Mouse (Mus musculus): ENCODE results near the gene Blvra. TPM values are rescaled to one million over a fixed set of nuclear protein-coding genes. Genes with fewer than 3 reads are reported as not detected.
"Not testable (repeated sequence)": the region's sequence is repeated elsewhere in the genome, so short reads cannot be mapped to it uniquely, and the experiment has no call there.

Blvra gene
- total RNA-seq (2021) = 10 to 100 TPM; 20.9 to 23.3 TPM
- long read RNA-seq, transcript Blvra-201 (8 exons, 1,160 nt) = major isoform, 9 of 14 reads
- long read RNA-seq, partial matches to known transcripts = 1 of 14 reads
- long read RNA-seq, other reads (novel, unspliced or antisense) = 4 of 14 reads

GRCm38 (mm10) chr2:127070435-127070841, at the start of gene Blvra:
Gene Blvra (plus strand): TSS chr2:127070665.
- peak; percentile 79 to 90 for DNase-seq (ENCODE audit: low spot score in 2 of 2)

DNA sequence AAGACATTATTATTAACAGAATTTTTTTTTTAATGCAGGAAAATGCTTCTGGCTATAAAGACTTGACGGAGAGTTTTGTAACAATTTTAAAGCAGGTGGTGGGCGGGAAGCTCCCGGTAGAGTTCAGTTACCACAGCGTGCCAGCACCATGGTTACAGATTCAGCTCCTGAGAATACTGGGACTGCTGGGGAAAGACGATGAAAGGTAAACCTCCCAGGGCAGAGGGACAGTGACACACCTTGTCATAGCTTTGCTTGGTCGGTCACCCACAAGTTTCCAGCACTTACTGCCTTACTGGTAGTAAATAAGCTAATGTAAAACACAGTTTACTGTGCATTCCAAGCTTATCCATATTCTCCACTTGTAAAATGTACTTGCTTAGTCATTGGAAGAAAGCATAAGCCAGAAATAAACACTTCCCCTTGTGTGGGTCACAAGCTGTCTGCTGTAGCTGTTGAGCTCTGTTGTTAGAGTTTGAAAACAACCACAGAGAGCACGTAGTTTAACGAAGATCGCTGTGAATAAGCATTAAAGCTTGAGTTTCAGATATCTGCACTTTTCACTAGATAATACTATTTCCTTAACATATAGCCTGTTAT, 35.4 kb upstream of the Blvra start:
- peak; percentile 55 to 80 for DNase-seq (ENCODE audit: low spot score in 2 of 2)

DNA sequence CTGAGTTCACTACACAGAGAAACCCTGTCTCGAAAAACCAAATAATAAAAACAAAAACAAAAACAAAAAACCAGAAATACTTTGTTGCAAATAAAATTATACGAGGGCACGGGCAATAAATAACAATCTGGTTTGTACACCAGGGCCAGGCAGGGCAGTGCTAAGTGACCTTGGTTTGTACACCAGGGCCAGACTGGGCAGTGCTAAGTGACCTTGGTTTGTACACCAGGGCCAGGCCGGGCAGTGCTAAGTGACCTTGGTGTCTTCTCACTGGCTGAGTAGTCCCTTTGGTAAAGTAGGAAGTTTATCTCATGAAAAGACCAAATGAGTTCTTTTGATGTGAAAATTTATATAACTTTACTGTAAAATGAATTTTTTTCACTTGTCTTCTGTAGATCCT, 33.2 kb upstream of the Blvra start:
- DNase-seq (ENCODE audit: low spot score in 2 of 2) = no peak

- DNase-seq (ENCODE audit: low spot score in 2 of 2) = no peak
Measured at GRCm38 (mm10) chr2:127061471-127061870, 9.0 kb upstream of the Blvra start.

DNA sequence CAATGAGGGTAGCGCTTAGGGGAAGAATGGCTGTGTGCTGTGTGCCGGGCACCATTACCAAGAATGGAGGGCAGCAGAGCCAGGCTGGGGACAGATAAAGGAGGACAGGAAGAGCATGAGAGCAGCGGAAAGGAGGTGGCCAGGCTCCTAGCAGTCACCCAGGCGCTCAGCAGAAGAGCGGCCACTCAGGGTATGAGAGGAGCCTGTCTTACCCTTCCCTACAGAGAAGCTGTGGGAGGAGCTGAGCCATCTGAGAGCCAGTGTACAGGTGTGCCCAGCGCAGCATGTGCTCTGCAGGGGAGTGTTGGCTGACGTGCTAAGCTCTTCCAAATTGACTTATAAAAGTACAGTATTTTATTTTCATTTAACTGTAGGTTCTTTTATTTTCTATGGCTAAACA, 1.7 kb upstream of the Blvra start:
- no peak for DNase-seq (ENCODE audit: low spot score in 2 of 2)

DNA sequence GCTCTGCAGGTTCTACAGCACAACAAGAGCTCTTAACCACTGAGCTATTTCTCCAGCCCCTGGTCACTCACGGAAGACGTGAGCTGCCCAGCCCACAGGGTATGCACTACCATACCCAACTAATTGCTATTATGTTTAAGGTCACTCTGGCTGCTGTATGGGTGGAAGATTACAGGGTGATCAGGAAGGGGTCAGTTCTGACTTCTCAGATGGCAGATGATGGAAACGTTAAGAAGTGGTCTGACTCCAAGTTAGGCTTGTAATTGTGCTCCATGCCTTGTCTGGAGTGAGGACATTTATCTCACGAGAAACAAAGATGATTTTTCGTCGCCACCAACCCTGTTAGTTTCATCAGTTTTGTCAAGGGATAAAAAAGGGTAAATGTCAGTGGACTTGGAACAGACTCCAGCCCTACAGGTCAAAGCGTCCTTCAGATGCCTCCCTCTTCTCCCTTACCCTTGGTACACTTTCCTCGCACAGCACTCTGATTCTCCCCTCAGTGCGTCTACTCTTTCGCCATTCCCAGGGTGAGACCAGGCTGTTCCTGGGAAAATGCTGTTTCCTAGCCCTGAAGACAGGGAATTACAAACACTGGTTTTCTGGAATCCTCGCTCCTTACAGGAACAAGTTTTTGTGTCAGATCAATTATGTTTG, 557 bp upstream of the Blvra start:
- no peak for DNase-seq (ENCODE audit: low spot score in 2 of 2)

- no peak for DNase-seq (ENCODE audit: low spot score in 2 of 2)
Measured at GRCm38 (mm10) chr2:127070879-127071278, 414 bp downstream of the Blvra start.

- no peak for DNase-seq (ENCODE audit: low spot score in 2 of 2)
Measured at GRCm38 (mm10) chr2:127074116-127074515, 3.7 kb downstream of the Blvra start.

GRCm38 (mm10) chr2:127077611-127078010, 7.1 kb downstream of the Blvra start:
- no peak for DNase-seq (ENCODE audit: low spot score in 2 of 2)

GRCm38 (mm10) chr2:127079066-127079465, 8.6 kb downstream of the Blvra start:
- DNase-seq (ENCODE audit: low spot score in 2 of 2) = not testable (repeated sequence)

DNA sequence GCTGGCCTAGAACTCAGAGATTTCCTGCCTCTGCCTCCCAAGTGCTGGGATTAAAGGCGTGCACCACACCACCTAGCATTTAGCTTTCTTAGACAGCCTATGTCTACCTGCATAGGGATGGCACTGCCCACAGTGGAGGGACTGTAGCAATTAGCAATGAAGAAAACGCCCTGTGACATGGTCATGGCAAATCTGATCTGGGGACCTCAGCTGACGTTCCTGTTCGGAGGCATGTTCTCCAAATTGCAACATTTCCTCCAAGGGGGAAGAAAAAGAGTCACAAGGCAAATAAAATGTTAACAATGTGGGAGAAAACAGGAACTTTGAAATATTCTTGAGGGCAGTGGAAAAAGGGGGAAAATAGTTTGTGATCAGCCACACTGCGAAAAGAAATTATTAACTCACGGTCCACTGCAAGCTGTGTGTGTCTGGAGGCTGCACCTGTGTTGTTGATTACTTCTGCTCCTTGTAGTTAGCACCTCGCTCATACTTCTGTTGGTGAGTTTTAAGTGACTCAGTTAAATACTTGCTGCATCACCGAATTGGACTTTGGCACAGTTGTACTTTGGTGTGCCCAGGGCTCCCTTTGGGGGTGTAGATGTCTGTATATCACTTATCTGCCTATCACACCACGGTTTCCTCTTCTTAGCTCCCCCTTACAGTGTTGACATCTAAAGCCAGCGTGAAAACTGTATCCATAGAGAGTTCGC, 9.6 kb downstream of the Blvra start:
- DNase-seq (ENCODE audit: low spot score in 2 of 2) = no peak

DNA sequence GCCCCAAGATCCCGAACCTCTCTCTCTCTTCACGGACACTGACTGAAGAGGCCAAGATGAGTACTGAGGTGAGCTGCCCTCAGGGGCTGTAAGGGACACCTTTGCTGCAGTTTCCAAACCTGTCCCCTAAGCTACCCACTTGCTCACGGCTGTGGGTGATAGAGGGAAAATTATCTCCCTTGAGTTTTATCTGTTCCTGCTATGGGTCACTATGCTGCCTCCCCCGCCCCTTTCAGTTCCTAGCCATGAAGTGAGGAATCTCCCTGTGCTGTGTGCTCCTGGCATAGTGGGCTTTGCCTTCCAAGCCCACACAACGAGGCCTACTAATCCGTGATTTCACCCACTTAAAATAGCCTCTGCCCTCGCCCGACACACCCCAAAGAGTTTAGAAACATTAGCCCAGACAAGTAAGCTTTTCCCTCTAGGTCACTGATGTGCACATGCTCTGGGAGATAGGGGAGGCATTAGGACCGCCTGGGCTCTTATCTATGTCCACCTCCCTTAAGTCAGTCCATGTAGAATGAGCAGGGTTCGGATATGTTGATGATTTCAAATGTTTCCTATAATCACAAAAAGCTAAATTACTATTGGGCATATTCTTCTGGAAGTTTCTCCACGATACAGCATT, 10.2 kb downstream of the Blvra start:
- DNase-seq (ENCODE audit: low spot score in 2 of 2) = no peak

- DNase-seq (ENCODE audit: low spot score in 2 of 2) = no peak
Measured at GRCm38 (mm10) chr2:127086235-127086634, 15.8 kb downstream of the Blvra start.

DNA sequence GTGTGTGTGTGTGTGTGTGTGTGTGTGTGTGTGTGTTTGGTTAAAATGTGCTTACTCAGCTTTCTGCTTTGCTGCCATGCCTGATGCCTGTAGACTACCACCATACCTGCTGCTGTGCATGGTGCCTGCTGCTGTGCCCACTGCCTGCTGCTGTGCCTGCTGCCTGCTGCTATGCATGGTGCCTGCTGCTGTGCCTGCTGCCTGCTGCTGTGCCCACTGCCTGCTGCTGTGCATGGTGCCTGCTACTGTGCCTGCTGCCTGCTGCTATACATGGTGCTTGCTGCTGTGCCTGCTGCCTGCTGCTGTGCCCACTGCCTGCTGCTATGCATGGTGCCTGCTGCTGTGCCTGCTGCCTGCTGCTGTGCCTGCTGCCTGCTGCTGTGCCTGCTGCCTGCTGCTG, 19.7 kb downstream of the Blvra start:
- DNase-seq (ENCODE audit: low spot score in 2 of 2) = not testable (repeated sequence)

DNA sequence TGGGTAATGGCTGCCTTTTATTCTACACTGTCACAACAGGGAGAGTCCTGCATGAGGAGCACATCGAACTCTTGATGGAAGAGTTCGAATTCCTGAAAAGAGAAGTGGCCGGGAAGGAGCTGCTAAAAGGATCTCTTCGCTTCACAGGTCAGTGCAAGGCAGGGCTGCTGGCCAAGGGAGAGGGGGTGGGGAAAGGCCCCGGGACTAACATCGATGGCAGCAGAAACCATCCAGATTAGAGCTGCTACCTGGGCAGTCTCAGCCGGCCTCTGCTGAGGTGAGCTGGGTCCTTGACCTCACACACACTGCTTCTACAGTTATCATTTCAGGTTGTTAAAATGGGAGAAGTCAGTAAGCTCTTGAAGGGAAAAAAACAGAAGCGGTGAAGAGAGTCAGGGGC, 21.5 kb downstream of the Blvra start:
- no peak for DNase-seq (ENCODE audit: low spot score in 2 of 2)

DNA sequence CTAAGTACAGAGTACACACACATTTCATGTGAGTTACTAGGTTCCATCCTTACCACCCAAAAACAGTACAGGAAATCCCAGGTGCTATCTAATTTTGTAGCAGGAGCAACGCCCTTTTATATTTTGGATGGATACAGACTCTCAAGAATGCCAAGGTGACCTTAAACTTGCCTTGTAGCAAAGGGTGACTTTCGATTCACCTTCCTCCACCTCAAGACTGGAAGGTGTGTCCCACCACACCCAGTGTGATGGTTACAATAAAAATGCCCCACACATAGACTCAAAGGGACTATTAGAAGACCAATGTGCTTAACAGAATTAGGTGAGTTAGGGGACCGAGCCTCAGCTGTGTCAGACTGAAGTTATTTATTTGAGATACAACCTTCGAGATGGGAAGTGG, 38.5 kb downstream of the Blvra start:
- DNase-seq (ENCODE audit: low spot score in 2 of 2) = no peak

DNA sequence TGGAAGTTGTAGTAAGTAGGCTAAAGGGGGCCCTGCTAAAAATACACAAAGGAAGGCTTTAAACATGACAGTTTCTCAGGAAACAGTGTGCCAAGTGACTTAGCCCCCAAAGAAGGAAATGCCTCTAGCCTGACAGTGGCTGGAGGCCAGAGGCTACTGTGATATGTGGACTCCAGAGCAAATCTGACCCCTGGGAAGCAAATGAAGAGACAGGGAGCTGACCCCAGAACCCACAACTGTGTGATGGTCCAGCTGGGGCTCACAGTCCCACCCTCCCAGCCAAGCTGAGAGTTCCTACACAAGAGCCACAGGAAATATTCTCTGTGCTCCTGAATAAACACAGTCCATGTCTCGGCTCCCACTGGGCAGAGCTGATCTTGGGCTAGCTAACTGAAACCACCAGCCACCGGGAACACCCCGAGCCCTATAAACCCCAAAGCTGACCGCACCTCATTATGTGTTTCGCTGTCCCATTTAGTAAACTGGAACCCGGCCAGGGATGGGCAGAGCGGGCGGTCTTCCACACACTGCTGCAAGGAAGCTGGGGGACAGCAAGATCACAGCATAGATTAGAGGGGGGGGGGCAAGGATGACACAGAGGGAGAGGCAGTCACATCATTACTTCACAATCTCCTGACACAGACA, 51.2 kb downstream of the Blvra start:
- no peak for DNase-seq (ENCODE audit: low spot score in 2 of 2)

- no peak for DNase-seq (ENCODE audit: low spot score in 2 of 2)
Measured at GRCm38 (mm10) chr2:127128926-127129325, 58.5 kb downstream of the Blvra start.

DNA sequence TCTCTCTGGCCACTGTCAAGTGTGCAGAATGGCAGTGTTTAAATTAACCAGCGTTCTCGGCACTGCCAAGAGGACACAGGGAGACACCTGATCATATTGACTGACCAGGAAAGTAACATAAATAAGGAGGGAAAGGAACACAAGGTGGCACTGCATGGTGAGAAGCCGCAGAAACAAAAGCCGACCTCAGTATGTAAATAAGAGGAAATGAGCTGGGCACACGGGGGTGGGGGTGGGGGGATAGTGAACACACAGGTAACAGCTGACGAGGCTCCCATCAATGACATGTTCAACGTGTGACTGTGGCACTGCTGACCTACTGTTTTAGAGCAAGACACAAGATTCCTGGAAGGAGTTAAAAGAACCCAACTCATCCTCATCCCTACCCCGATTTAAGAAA, 60.9 kb downstream of the Blvra start:
- no peak for DNase-seq (ENCODE audit: low spot score in 2 of 2)

- DNase-seq (ENCODE audit: low spot score in 2 of 2) = peak; percentile 84 to 92
Measured at GRCm38 (mm10) chr2:127133621-127134461, 63.4 kb downstream of the Blvra start, which contains the start of gene Ncaph. Gene Ncaph (minus strand): TSS chr2:127133954.
